Mouse (Mus musculus) lung, postnatal 25 days (tissue): ENCODE measurements around the gene Rfxap.
"Not testable (repeated sequence)": the region's sequence is repeated elsewhere in the genome, so short reads cannot be mapped to it uniquely, and the experiment has no call there.

Experiments used
- DNase-seq: peaks from one replicate; pipeline ENCODE4 v3.0.0; 2022; ENCODE audit warnings: low spot score

The Rfxap gene

GRCm38 (mm10) chr3:54766034-54766433 is 41.6 kb downstream of the Rfxap start:
- DNase-seq: no peak

DNA sequence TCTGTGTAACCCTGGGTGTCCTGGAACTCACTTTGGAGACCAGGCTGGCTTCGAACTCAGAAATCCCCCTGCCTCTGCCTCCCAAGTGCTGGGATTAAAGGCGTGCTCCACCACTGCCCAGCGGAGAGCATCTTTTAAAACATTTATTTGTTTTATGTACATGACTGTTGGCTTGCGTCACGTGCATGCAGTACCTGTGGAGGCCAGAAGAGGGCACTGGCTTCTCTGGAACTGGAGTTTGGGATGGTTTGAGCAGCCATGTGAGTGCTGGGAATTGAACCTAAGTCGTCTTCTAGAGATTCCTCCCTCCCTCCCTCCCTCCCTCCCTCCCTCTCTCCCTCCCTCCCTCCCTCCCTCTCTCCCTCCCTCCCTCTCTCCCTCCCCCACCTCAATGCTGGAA is 42.1 kb downstream of the Rfxap start:
- DNase-seq: not testable (repeated sequence)

DNA sequence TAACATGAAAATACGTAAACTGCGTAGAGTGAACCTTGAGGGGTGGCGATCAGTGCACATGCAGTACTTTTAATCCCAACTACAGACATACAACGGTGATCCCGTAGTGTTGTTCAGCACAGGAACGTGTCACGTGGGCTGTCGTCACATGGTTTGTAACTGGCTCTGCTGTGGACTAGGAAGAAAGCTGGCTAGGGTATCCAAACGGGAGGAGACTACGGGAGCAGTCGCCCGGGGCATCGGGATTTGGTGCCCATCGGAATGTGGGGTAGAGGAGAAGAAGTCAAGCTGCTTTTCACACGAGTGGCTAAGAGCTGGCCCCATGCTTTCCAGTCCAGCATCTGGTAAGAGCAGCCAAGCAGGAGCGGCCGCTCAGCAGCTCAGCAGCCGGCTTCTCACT is 43.2 kb downstream of the Rfxap start:
- DNase-seq: peak; percentile 22

- DNase-seq: no peak
These were observed 46.3 kb downstream of the Rfxap start for GRCm38 (mm10) chr3:54761258-54761657.

DNA sequence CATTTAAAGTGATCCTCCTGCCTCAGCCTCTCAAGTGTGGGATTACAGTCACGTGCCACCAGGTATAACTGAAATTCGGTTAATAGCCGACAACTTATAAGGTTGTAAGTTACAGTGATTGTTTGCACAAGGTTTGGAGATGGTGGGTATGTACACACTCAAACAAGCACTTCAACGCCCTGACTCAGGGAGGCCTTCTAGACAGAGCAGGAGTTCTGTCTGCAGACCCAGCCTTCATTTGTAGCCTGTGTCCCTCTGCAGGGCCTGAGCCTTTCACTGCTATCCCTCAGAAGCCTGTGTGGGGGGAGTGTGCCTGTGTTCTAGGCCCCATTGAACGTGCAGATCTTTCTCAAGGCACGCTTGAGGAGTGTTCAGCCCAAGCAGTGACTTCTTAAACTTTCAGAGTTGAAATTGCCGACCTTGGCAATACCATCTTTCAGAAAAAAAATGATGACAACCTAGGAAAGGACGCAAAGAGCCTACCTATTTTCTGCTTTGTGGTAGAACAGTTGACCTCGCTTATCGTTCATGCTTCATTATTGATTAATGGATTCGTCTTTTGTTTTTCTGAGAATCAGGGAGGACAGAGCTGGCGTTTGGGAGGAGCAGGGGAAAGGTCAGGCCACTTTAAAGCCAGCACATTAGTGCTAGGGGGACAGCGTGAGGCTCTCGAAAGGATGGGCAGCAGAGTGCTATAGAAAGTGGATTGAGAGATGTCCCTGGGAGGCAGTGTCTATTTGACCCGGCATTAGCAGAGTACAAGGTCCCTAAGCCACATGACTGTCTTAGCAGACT is 47.1 kb downstream of the Rfxap start:
- no peak for DNase-seq

DNA sequence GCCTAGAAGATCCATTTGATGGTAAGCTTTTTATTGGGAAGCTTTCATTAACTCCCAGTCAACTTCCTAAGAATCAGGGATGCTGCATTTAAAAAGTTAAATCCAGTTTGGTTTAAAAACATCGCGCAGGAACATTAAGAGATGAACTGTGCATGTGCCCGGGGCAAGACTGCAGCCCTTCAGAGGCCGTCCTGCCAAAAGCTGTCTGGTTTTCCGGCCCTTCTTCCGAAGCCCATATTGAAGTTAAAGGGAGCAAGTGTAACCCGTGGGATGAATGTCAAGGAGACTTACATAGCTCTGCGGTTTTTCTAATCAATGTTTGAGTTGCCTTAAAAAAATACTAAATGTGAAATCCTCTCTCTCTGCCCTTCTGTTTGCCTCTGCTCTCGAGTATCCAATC is 48.4 kb downstream of the Rfxap start:
- DNase-seq: no peak

DNA sequence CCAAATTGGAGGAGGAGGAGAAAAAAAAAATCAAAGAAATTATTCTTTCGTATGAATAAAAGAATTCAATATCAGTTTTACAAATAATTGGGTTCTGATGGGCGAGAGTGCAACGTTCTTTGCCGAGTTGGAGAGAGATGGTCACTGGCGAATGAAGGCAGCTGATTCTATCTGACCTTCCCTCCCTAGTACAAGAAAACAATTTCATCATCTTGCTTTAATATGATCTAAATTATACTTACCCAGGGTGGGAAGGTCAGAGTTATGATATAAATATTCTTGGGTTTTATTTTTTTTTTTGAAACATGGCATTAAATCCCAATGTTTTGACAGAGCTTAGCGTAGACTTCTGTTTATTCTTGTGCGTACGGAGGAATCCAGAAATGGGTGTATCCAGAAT is 50.1 kb downstream of the Rfxap start:
- DNase-seq: no peak

- DNase-seq: no peak
These were observed 51.5 kb downstream of the Rfxap start for GRCm38 (mm10) chr3:54756058-54756457.

DNA sequence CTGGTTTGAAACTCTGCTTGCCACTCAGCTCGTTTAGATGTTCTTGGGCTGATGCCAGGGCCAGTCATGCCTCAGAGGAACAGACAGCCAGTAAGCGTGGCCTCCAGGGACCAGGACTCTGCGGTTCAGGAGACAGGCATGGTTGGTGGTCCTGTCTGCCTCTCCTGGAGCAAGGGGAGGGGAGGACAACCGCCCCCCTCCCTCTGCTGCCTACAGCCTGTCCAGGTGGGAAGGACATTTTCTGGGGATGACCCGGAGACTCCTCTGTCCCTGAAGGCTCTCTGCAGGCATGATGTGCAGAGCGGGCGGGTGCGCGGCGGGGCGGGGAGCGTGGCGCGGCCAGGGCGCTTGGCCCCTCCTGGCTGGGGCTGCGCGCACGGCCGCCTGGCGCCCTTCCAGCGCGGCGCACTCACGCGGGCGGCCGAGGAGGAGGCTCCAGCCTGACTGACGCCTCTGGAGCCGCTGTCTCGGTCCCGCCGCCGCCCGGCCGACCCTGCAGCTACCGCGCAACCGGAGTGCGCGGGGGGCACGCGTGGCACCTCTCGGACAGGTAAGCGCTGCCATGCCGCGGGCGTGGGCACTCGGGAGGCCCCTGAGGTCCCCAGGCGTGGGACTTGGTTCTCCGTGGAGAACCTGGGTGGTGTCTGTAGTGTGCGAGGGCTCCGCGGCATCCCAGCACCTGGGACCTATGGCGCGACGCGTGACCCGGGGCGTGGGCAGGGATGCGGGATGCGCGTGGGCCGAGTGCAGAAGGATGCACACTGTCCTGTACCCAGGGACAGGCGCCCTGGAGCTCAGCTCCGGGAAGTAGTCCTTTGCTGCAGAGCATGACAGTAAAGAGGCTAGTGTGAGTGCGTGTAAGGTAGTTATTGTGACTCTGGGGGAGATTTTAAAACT is 52.2 kb downstream of the Rfxap start, which contains the start of gene Smad9:
TSS of gene Smad9 (plus strand) at position 438 of the 897 bp plus-strand sequence.
- DNase-seq: peak; percentile 42

DNA sequence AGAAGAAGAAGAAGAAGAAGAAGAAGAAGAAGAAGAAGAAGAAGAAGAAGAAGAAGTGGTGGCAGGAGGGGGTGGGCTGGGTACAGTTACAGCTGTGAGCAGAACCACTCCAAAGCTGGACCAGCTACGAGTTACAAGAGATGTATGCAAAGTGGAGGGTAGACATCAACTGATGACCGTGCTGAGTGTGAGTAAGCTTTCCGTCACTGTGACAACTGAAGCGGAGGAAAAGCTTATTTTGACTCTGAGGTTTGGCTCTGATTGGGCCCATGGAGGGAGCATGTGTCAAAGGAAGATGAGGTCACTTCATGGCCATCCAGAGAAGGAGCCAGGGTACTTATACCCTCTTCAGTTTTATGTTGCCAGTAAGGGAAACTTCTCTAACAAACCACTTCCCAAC is 54.2 kb downstream of the Rfxap start:
- DNase-seq: no peak
